Mouse (Mus musculus) heart, embryonic 16.5 days (tissue): ENCODE measurements at regions not wholly inside any gene's neighbourhood (a gene's known extent, or its start where the extent isn't known, plus 50 kb on each side); places are given as distances from the start of the nearest gene placed in this dataset.

Experiments used
- ATAC-seq: fragments of 200-750 bp; cut with Nextera tagmentation; replicated peaks from 2 replicates; pipeline ENCODE4 v1.8.0; 2017; ENCODE audit warnings: moderate number of reproducible peaks; ENCODE audit not compliant: insufficient read depth, low FRiP score; ENCODE audit errors: extremely low read depth
- H3K27ac ChIP-seq: fragments of 300-500 bp; sonication (generic); 2 replicates; pipeline ENCODE4 v1.5.1; 2014; ENCODE audit warnings: mild to moderate bottlenecking, low read length, control low read depth, moderate library complexity
- H3K27me3 ChIP-seq: fragments of 300-500 bp; sonication (generic); 2 replicates; pipeline ENCODE4 v1.6.1; 2014; ENCODE audit warnings: low read length, mixed read lengths; ENCODE audit not compliant: control insufficient read depth, insufficient read depth
- H3K36me3 ChIP-seq: fragments of 300-500 bp; sonication (generic); 2 replicates; pipeline ENCODE4 v1.6.1; 2014; ENCODE audit not compliant: control insufficient read depth, insufficient read depth
- H3K4me1 ChIP-seq: fragments of 300-500 bp; sonication (generic); 2 replicates; pipeline ENCODE4 v1.6.1; 2014; ENCODE audit warnings: low read length, mixed read lengths; ENCODE audit not compliant: control insufficient read depth, insufficient read depth
- H3K4me2 ChIP-seq: fragments of 300-500 bp; sonication (generic); 2 replicates; pipeline ENCODE4 v1.6.1; 2014; ENCODE audit warnings: low read depth, mild to moderate bottlenecking, control low read depth, low read length
- H3K4me3 ChIP-seq: fragments of 300-500 bp; sonication (generic); 2 replicates; pipeline ENCODE4 v1.5.1; 2014; ENCODE audit warnings: mild to moderate bottlenecking, control low read depth, low read length
- H3K9ac ChIP-seq: fragments of 300-500 bp; sonication (generic); 2 replicates; pipeline ENCODE4 v1.6.1; 2014; ENCODE audit warnings: low read length, control low read depth
- H3K9me3 ChIP-seq: fragments of 300-500 bp; sonication (generic); replicated peaks from 2 replicates; pipeline ENCODE4 v1.6.1; 2016; ENCODE audit warnings: low read length; ENCODE audit not compliant: control insufficient read depth
- WGBS: fragments of 180-500 bp; shearing (Covaris S2); extraction: QIAGEN DNeasy Blood & Tissue Kit; methylation state at CpG from one replicate; pipeline ENCODE4 v1.1.7; 2014; 5-methylcytosine and 5-hydroxymethylcytosine counted together

DNA sequence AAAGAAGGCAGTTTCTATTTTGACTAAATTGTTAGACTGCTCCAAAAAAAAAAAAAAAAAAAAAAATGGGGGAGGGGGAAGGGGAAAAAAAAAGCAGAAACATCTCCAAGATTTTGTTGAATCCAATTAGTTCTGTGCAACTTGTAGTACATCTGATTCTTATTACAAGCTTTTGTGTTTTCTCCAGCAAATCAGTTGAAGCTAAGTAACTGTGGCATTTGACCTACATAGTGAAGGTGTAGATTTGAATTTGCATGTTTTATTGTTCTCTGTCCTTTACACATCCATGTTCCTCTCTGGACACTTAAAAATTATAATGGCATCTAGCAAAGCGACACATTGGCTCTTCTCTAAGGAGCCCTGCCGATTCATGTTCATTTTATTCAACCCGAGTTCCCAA lies 192.6 kb downstream of the Pax3 start:
- H3K4me1 ChIP-seq, result no peaks in the 10 kb centered on the region
- 93% methylated on average over 3 of the region's 3 CpGs for WGBS
- no peaks in the 10 kb centered on the region for H3K9me3 ChIP-seq
- H3K9ac ChIP-seq, result no peak overlapping the region
- no peak for ATAC-seq
- H3K36me3 ChIP-seq, result no peaks in the 10 kb centered on the region
- no peak overlapping the region for H3K4me3 ChIP-seq
- H3K4me2 ChIP-seq, result no peak overlapping the region
- H3K27ac ChIP-seq, result no peak overlapping the region
- no peaks in the 10 kb centered on the region for H3K27me3 ChIP-seq

DNA sequence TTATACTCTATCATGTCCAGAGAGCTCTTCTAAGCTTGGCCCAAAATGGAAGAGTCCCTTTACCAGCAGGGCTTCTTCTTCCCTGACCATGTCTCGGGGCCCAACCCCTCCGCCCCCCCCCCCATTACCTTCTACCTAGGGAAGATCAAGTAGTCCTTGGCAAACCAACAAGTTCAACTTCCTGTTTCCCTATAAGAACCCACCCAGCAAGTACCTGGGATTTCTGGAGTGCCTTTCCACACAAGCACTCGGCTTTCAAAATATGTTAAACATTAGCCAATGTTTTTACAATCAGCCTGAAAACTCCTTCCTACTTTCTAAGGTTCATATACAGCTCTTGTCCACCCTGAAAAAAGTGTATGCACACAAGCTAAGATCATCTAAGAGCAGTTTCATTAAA lies 198.2 kb downstream of the Pax3 start:
- no peak overlapping the region for H3K4me3 ChIP-seq
- H3K4me2 ChIP-seq, result no peak overlapping the region
- H3K4me1 ChIP-seq, result no peaks in the 10 kb centered on the region
- 83% methylated on average over 3 of the region's 3 CpGs for WGBS
- no peaks in the 10 kb centered on the region for H3K9me3 ChIP-seq
- H3K27ac ChIP-seq, result no peak overlapping the region
- no peaks in the 10 kb centered on the region for H3K36me3 ChIP-seq
- H3K9ac ChIP-seq, result no peak overlapping the region
- no peak for ATAC-seq
- H3K27me3 ChIP-seq, result no peaks in the 10 kb centered on the region

DNA sequence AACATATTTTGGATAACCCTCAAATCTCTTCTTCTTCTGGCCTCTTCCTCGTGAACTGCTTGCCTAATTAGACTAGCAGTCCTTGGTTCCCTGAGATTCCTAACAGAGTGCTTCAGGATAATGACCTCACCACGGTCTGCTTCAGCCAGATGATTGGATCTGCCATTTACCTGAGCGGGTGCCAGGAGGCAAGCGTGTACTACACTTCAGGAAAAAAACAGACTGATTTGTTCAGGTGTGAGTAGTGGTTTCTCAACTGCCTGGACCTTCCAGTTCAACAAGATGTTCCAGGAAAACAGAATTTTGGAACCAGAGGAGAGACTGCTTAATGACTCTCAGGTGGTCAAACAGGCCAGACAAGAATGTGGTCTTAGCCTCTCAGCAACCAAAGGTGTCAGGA lies 215.4 kb downstream of the Pax3 start:
- no peak overlapping the region for H3K4me3 ChIP-seq
- no peak overlapping the region for H3K4me2 ChIP-seq
- no peak for ATAC-seq
- no peaks in the 10 kb centered on the region for H3K9me3 ChIP-seq
- WGBS, result 61% methylated on average over 4 of the region's 4 CpGs
- no peak overlapping the region for H3K9ac ChIP-seq
- H3K36me3 ChIP-seq, result no peaks in the 10 kb centered on the region
- H3K27ac ChIP-seq, result no peak overlapping the region
- H3K27me3 ChIP-seq, result peaks cover 8% of the 10 kb centered on the region
- H3K4me1 ChIP-seq, result no peaks in the 10 kb centered on the region

DNA sequence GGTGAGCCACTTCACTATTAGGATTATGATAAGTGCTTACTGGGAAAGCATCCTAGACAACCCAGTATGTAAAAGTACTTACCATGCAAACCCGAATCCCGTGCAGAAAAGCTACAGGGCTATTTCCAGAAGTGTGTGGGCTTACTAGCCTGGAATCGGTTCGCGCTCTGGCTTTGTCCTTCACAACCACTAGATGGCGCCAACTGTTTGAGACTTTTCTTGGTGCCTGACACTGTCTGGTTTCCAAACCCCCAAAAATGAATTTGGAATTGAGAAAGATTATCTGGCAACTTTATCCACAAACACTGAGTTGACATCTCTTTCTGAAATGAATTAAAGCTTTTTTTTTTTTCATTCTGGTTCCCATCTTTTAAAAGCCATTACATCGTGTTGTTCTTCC lies 218.2 kb downstream of the Pax3 start:
- H3K4me2 ChIP-seq, result no peak overlapping the region
- peaks cover 8% of the 10 kb centered on the region for H3K27me3 ChIP-seq
- H3K9me3 ChIP-seq, result no peaks in the 10 kb centered on the region
- H3K9ac ChIP-seq, result no peak overlapping the region
- 5% methylated on average over 7 of the region's 7 CpGs for WGBS
- H3K4me3 ChIP-seq, result no peak overlapping the region
- H3K27ac ChIP-seq, result no peak overlapping the region
- ATAC-seq, result no peak
- no peaks in the 10 kb centered on the region for H3K4me1 ChIP-seq
- no peaks in the 10 kb centered on the region for H3K36me3 ChIP-seq

DNA sequence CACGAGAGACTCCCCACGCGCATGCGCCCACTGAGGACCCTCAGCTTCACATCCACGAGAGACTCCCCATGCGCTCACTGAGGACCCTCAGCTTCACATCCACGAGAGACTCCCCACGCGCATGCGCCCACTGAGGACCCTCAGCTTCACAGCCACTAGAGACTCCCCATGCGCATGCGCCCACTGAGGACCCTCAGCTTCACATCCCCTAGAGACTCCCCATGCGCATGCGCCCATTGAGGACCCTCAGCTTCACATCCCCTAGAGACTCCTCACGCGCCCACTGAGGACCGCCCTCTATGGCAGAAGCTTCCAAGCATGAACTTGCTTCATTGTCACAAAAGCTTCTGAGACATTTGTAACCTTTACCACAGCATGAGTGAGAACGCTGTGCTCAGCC lies 221.0 kb downstream of the Pax3 start:
- WGBS, result 83% methylated on average over 18 of the region's 18 CpGs
- Histone ChIP-seq H3K9ac (no peak overlapping the region), H3K4me3 (no peak overlapping the region), H3K9me3 (no peaks in the 10 kb centered on the region), H3K27ac (no peak overlapping the region), H3K4me1 (no peaks in the 10 kb centered on the region), H3K27me3 (peaks cover 8% of the 10 kb centered on the region), H3K36me3 (no peaks in the 10 kb centered on the region), H3K4me2 (no peak overlapping the region)
- ATAC-seq, result no peak

DNA sequence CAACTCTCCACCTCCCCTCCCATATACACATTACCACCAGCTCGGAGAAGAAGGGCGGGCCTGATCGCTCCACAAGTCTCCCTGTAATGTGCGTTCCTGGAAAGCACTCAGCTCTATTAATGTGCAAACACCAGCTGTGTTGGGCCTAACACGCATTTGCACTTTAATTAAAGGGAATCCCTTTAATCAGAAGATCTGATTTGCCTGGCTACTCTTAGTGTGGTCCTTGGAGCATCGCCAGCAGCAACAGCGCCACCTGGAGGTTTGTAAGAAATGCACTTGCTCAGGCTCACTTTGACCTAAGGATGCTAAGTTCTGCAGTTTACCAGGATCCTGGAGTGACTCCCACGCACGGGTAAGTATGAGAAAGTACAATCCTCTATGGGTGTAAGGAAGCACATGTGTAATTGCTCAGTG lies 224.6 kb downstream of the Pax3 start:
- Histone ChIP-seq H3K4me3 (no peak overlapping the region), H3K9ac (no peak overlapping the region), H3K27ac (no peak overlapping the region), H3K27me3 (no peaks in the 10 kb centered on the region; the same call in 1 of the 2 replicates), H3K4me2 (peak overlapping the region; percentile 36), H3K36me3 (no peaks in the 10 kb centered on the region), H3K9me3 (no peaks in the 10 kb centered on the region), H3K4me1 (no peaks in the 10 kb centered on the region)
- WGBS, result 17% methylated on average over 9 of the region's 9 CpGs
- ATAC-seq, result no peak

DNA sequence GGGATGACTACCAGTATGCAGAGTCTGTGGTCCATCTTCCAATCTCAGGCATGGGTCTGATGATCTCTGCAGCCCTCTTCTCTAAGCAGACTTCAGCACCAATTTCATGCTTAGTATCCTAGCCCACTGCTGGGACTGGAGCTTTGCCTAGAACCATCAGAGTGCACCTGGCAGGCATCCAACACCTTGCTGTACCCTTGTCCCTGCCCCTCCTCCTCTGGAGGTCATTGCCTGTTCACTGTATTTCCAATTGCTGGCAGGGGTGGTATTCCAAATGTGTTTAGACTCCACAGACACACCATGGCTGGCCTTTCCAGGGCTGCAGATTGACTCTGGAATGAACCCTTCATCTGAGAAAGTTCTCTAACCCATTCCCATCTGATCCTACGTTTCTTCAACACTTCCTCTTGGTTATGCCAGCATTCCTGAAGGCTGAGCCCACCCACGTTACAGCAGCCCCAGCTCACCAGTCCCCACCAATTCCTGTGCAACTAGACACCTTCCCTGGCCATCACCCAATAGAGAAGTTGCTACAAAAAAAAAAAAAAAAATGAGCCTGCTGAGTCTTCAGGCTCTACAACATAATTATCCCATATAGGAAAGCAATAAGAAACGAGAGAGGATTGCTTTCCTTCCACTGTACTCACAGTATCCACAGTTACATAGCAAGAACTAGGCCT lies 232.1 kb downstream of the Pax3 start:
- peaks cover 9% of the 10 kb centered on the region for H3K4me1 ChIP-seq
- H3K4me3 ChIP-seq, result no peak overlapping the region
- no peaks in the 10 kb centered on the region for H3K9me3 ChIP-seq
- H3K27ac ChIP-seq, result peak overlapping the region; percentile 64
- H3K9ac ChIP-seq, result no peak overlapping the region
- no peaks in the 10 kb centered on the region for H3K36me3 ChIP-seq
- no peaks in the 10 kb centered on the region for H3K27me3 ChIP-seq
- 24% methylated on average over 3 of the region's 3 CpGs for WGBS
- H3K4me2 ChIP-seq, result no peak overlapping the region
- ATAC-seq, result peak; percentile 83

DNA sequence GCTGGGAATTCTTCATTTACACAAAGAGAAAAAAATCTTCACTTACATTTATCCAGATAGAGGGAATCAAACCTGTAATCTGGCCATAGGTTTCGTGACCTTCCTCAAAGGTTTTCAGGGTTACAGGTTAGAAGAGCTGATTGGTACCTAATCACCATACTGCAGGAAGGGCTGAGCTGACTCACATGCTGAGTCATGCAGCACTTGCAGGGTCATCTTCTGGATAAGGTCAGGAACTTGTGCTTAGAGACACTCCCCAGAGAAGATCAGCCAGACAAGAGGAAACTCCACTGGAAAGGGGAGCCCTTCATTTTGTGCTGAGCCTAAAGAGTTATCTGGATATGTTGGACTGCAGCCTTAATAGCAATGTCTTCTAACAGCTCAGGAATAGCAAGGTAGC lies 237.6 kb downstream of the Pax3 start:
- no peak overlapping the region for H3K27ac ChIP-seq
- H3K4me2 ChIP-seq, result no peak overlapping the region
- H3K36me3 ChIP-seq, result no peaks in the 10 kb centered on the region
- WGBS, result 73% methylated on average over 1 of the region's 1 CpGs
- H3K4me3 ChIP-seq, result no peak overlapping the region
- ATAC-seq, result no peak
- H3K27me3 ChIP-seq, result no peaks in the 10 kb centered on the region
- H3K9ac ChIP-seq, result no peak overlapping the region
- no peaks in the 10 kb centered on the region for H3K9me3 ChIP-seq
- H3K4me1 ChIP-seq, result peaks cover under 1% of the 10 kb centered on the region

DNA sequence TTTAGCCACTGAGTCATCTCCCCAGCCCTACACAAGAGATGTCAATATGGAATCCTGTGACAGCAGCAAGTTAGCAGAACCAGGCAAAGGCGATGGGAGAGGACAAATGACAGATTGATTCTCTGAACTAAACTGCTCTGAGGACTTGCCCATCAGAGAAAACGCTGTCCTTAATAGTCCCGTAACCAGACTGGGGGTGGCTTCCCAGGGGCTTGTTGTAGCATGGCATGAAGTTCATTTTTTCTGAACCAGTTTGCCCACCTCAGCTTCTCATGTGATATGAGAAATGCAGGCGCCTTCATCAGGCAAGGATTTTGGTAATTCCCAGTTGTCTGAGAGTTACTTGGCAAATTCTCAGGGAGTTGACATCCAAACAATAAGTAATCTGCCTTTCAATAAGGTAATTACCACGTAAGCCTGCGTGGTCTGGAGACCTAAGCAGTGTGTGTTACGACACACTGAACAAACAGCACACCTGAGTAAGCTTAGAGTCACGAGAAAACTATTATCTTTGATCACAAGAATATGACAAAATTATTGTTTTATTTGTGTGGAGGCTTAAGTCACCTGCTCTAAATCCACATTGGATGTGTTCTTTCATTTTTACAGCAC lies 239.7 kb downstream of the Pax3 start:
- no peaks in the 10 kb centered on the region for H3K4me1 ChIP-seq
- no peaks in the 10 kb centered on the region for H3K36me3 ChIP-seq
- H3K4me3 ChIP-seq, result no peak overlapping the region
- ATAC-seq, result no peak
- H3K4me2 ChIP-seq, result no peak overlapping the region
- H3K27me3 ChIP-seq, result no peaks in the 10 kb centered on the region
- H3K9ac ChIP-seq, result no peak overlapping the region
- WGBS, result 72% methylated on average over 8 of the region's 8 CpGs
- H3K9me3 ChIP-seq, result no peaks in the 10 kb centered on the region
- H3K27ac ChIP-seq, result no peak overlapping the region
